Mouse (Mus musculus): ENCODE results near the gene Arfgef2. TPM values are rescaled to one million over a fixed set of nuclear protein-coding genes. Genes with fewer than 3 reads are reported as not detected.
A peak's percentile ranks its signal among the peaks of the same experiment; 100 is the strongest.

The Arfgef2 gene
- total and polyA plus RNA-seq, 2 experiments from 2014 or later, result 5.2 to 15.5 TPM

DNA sequence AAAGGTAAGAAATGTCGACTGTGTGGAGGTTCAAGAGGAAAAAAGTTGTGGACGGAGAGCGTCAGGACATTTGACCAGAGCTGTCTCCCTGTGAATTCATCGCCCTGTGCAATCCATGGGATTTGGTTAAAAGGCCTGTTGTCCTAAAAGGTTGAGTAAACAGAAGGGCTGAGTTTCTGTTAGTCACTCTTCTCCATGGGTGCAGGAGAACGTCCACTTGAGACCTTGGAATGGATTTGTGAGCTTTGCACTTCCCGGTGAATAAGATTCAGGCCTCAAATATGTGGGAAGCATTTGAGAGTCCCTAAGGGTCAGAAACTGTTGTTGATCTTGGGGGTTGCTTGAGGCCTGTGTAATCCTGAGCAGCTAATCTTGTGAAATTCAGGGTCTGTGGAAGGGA is 1.4 kb downstream of the Arfgef2 start:
- TF ChIP-seq EP300 (IDR thresholded peaks at IDR 0.05; ENCODE audit: low read depth), result no peak
- TF ChIP-seq CTCF (IDR thresholded peaks at IDR 0.05; ENCODE audit: low read depth), result no peak
- ATAC-seq (ENCODE audit: insufficient read depth, low read depth) (no peak), DNase-seq (ENCODE audit: low spot score) (no peak)
- peak overlapping the region; percentile 84 for H3K9ac ChIP-seq (replicated peaks; ENCODE audit: low read depth, low read length)
- peak overlapping the region; percentile 87 for H3K4me2 ChIP-seq (ENCODE audit: low read depth, low read length)
- no peaks in the 10 kb centered on the region for H3K27me3 ChIP-seq (ENCODE audit: control insufficient read depth, insufficient read depth, low read length)
- peaks cover 14% of the 10 kb centered on the region for H3K4me1 ChIP-seq (ENCODE audit: control insufficient read depth, insufficient read depth)
- H3K4me3 ChIP-seq (ENCODE audit: low read depth, low read length), result peak overlapping the region; percentile 79
- no peaks in the 10 kb centered on the region for H3K9me3 ChIP-seq (replicated peaks; ENCODE audit: control insufficient read depth, low read length)
- 54% methylated on average over 6 of the region's 6 CpGs for WGBS
- H3K27ac ChIP-seq (ENCODE audit: low read depth), result 0 out of 2 replicates have a peak overlapping the region, but pooled peaks have one; percentile 94
- H3K36me3 ChIP-seq (replicated peaks; ENCODE audit: control insufficient read depth, insufficient read depth, low read length), result no peaks in the 10 kb centered on the region

DNA sequence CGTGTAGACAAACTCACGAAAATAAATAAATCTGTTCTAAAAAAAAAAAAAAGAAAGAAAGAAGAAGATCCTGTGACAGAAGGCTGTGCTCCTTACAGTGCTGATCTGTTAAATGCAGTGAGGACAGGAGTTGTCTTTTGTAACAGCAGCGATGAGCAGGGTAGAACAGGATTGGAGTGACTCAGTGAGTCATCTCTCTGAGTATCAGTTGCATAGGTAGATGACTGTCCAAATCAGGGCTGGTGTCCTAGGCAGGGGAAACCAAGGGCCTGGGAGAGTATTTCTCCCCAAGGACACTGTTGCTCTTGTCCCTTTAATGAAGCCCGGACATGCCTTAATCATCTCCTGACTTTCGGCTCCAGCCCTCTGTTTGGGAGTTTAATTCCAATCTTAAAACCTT is 4.1 kb downstream of the Arfgef2 start:
- DNase-seq (ENCODE audit: low spot score) (no peak), ATAC-seq (ENCODE audit: insufficient read depth, low read depth) (no peak)
- Histone ChIP-seq H3K27me3 (ENCODE audit: control insufficient read depth, insufficient read depth, low read length) (no peaks in the 10 kb centered on the region), H3K4me2 (ENCODE audit: low read depth, low read length) (no peak overlapping the region), H3K4me3 (ENCODE audit: low read depth, low read length) (no peak overlapping the region), H3K36me3 (replicated peaks; ENCODE audit: control insufficient read depth, insufficient read depth, low read length) (no peaks in the 10 kb centered on the region), H3K9me3 (replicated peaks; ENCODE audit: control insufficient read depth, low read length) (no peaks in the 10 kb centered on the region), H3K9ac (replicated peaks; ENCODE audit: low read depth, low read length) (no peak overlapping the region), H3K27ac (ENCODE audit: low read depth) (no peak overlapping the region), H3K4me1 (ENCODE audit: control insufficient read depth, insufficient read depth) (peaks cover 14% of the 10 kb centered on the region)
- TF ChIP-seq CTCF (IDR thresholded peaks at IDR 0.05; ENCODE audit: low read depth) (no peak), EP300 (IDR thresholded peaks at IDR 0.05; ENCODE audit: low read depth) (no peak)
- 83% methylated on average over 5 of the region's 5 CpGs for WGBS

DNA sequence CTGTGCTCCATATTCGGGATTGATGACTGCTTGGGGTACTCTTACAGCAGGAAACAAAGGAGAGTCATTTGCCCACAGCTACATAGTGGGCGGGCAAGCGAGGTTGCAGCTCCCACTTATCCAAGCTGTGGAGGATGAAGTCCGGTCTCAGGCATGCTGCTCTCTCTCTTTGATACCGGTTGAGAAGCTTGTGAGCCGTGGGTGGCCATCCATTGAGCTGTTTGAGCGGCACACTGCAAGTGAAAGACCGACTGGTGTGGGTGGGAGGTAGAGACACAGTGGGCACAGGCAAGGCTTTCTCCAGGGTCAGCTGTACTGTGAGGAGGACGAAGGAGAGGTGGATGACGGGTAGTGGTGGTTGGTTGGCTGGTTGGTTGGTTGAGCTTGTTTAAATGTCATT is 5.4 kb downstream of the Arfgef2 start:
- DNase-seq (ENCODE audit: low spot score) (no peak), ATAC-seq (ENCODE audit: insufficient read depth, low read depth) (no peak)
- H3K9ac ChIP-seq (replicated peaks; ENCODE audit: low read depth, low read length), result no peak overlapping the region
- peaks cover 14% of the 10 kb centered on the region for H3K4me1 ChIP-seq (ENCODE audit: control insufficient read depth, insufficient read depth)
- no peak overlapping the region for H3K27ac ChIP-seq (ENCODE audit: low read depth)
- H3K4me3 ChIP-seq (ENCODE audit: low read depth, low read length), result no peak overlapping the region
- TF ChIP-seq CTCF (IDR thresholded peaks at IDR 0.05; ENCODE audit: low read depth) (no peak), EP300 (IDR thresholded peaks at IDR 0.05; ENCODE audit: low read depth) (no peak)
- WGBS, result 84% methylated on average over 10 of the region's 10 CpGs
- H3K4me2 ChIP-seq (ENCODE audit: low read depth, low read length), result no peak overlapping the region
- H3K36me3 ChIP-seq (replicated peaks; ENCODE audit: control insufficient read depth, insufficient read depth, low read length), result no peaks in the 10 kb centered on the region
- no peaks in the 10 kb centered on the region for H3K27me3 ChIP-seq (ENCODE audit: control insufficient read depth, insufficient read depth, low read length)
- H3K9me3 ChIP-seq (replicated peaks; ENCODE audit: control insufficient read depth, low read length), result no peaks in the 10 kb centered on the region

DNA sequence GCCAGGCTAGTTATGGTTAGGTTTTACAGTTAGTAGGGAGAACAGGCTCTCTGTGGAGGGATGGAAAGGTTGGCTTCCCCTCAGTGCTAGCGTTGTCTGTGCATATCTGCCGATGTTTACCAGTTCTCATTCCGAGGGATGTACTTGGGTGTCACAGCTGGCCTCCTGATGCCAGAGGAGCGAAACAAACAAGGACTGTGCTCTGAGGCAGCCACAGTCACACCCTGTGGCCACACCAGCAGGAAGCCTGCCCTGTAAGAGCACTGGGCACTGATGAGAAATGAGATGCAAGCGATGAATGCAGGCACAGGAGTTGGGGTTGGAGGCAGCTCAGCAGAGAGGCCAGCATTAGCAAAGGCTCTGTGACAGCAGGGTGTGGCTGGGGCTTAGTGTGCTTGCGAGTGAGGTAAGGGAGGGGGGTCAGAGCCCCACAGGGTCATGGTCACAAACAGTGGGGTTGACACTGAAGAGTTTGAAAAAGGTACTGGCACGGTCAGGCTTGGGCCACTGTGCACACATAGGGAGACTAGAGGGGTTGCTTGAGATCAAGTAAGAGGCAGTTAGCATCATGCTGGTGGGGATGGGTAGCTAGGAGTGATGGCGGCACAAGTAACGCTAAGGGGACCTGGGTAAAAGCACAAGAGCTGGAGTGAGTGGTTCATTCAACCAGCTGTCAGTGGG is 13.2 kb downstream of the Arfgef2 start:
- Histone ChIP-seq H3K4me1 (ENCODE audit: control insufficient read depth, insufficient read depth) (peaks cover 35% of the 10 kb centered on the region), H3K9me3 (replicated peaks; ENCODE audit: control insufficient read depth, low read length) (no peaks in the 10 kb centered on the region), H3K27me3 (ENCODE audit: control insufficient read depth, insufficient read depth, low read length) (no peaks in the 10 kb centered on the region), H3K9ac (replicated peaks; ENCODE audit: low read depth, low read length) (no peak overlapping the region), H3K4me2 (ENCODE audit: low read depth, low read length) (no peak overlapping the region), H3K27ac (ENCODE audit: low read depth) (no peak overlapping the region), H3K4me3 (ENCODE audit: low read depth, low read length) (no peak overlapping the region), H3K36me3 (replicated peaks; ENCODE audit: control insufficient read depth, insufficient read depth, low read length) (no peaks in the 10 kb centered on the region)
- WGBS, result 82% methylated on average over 9 of the region's 9 CpGs
- ATAC-seq (ENCODE audit: insufficient read depth, low read depth) (no peak), DNase-seq (ENCODE audit: low spot score) (no peak)
- TF ChIP-seq EP300 (IDR thresholded peaks at IDR 0.05; ENCODE audit: low read depth), result no peak
- TF ChIP-seq CTCF (IDR thresholded peaks at IDR 0.05; ENCODE audit: low read depth), result no peak

GRCm38 (mm10) chr2:166819849-166820248 is 14.5 kb downstream of the Arfgef2 start:
- no peak for TF ChIP-seq EP300 (IDR thresholded peaks at IDR 0.05; ENCODE audit: low read depth)
- TF ChIP-seq CTCF (IDR thresholded peaks at IDR 0.05; ENCODE audit: low read depth), result no peak
- 79% methylated on average over 8 of the region's 8 CpGs for WGBS
- peaks cover 35% of the 10 kb centered on the region for H3K4me1 ChIP-seq (ENCODE audit: control insufficient read depth, insufficient read depth)

DNA sequence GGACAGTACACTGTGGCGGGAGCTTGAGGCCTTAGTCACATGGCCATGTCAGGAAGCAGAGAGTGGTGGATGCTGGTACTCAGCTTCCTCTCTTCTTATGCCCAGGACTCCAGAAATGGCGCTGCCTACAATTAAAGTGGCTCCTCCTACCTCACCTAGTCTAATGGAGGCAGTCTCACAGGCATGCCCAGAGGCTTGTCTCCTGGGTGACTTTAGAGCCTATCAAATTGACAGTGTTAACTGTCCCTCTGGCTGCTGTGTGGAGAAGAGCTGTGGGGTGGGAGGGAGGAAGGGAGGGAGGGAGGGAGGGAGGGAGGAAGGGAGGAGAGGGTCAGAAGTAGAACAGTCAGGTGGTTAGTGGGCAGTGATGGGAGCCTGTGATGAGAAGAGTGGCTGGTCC is 15.5 kb downstream of the Arfgef2 start:
- 19% methylated on average over 2 of the region's 2 CpGs for WGBS
- Histone ChIP-seq H3K27me3 (ENCODE audit: control insufficient read depth, insufficient read depth, low read length) (no peaks in the 10 kb centered on the region), H3K36me3 (replicated peaks; ENCODE audit: control insufficient read depth, insufficient read depth, low read length) (no peaks in the 10 kb centered on the region), H3K9ac (replicated peaks; ENCODE audit: low read depth, low read length) (no peak overlapping the region), H3K4me2 (ENCODE audit: low read depth, low read length) (no peak overlapping the region), H3K9me3 (replicated peaks; ENCODE audit: control insufficient read depth, low read length) (no peaks in the 10 kb centered on the region), H3K4me3 (ENCODE audit: low read depth, low read length) (no peak overlapping the region), H3K27ac (ENCODE audit: low read depth) (no peak overlapping the region), H3K4me1 (ENCODE audit: control insufficient read depth, insufficient read depth) (peaks cover 35% of the 10 kb centered on the region)
- no peak for DNase-seq (ENCODE audit: low spot score)
- no peak for ATAC-seq (ENCODE audit: insufficient read depth, low read depth)
- TF ChIP-seq EP300 (IDR thresholded peaks at IDR 0.05; ENCODE audit: low read depth) (no peak), CTCF (IDR thresholded peaks at IDR 0.05; ENCODE audit: low read depth) (no peak)

More at GRCm38 (mm10) chr2:166819849-166820248, 14.5 kb downstream of the Arfgef2 start:
- no peak overlapping the region for H3K4me2 ChIP-seq (ENCODE audit: low read depth, low read length)
- H3K4me3 ChIP-seq (ENCODE audit: low read depth, low read length), result no peak overlapping the region
- H3K9me3 ChIP-seq (replicated peaks; ENCODE audit: control insufficient read depth, low read length), result no peaks in the 10 kb centered on the region
- DNase-seq (ENCODE audit: low spot score) (no peak), ATAC-seq (ENCODE audit: insufficient read depth, low read depth) (no peak)
- H3K27ac ChIP-seq (ENCODE audit: low read depth), result no peak overlapping the region
- H3K9ac ChIP-seq (replicated peaks; ENCODE audit: low read depth, low read length), result no peak overlapping the region
- H3K27me3 ChIP-seq (ENCODE audit: control insufficient read depth, insufficient read depth, low read length), result no peaks in the 10 kb centered on the region
- H3K36me3 ChIP-seq (replicated peaks; ENCODE audit: control insufficient read depth, insufficient read depth, low read length), result no peaks in the 10 kb centered on the region
